Mouse (Mus musculus): ENCODE measurements at regions not wholly inside any gene's neighbourhood (a gene's known extent, or its start where the extent isn't known, plus 50 kb on each side); places are given as distances from the start of the nearest gene placed in this dataset.

DNA sequence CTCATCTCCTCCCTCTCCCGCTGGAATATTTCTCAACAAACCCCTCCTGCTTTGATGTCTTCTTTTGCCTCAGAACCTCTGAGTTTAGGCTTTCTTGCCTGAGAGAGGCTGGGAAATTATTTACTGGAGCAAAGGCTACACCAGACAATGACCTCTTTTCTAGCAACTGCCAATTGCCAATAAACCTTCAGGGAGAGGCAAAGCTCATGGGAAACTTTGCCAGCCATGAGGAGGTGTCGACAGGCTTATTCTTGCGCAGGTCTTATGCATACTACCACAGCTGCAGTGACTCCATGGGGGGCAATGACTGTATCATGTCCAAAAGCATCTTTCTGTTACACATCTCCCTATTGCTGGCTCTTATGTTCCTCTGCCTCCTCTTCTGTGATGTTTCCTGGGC is 260.0 kb downstream of the Plpp3 start:
- no peak for TF ChIP-seq POLR2A (IDR thresholded peaks at IDR 0.05; ENCODE audit: low read depth, low read length)
- no peak for TF ChIP-seq CTCF (conservative IDR thresholded peaks at IDR 0.05; ENCODE audit: insufficient read depth, insufficient read length, low read depth, low read length)
